Mouse (Mus musculus) small intestine, adult 2 months (tissue): Measurements from ENCODE around the gene Ppp1r17. TPM values are rescaled to one million over a fixed set of nuclear protein-coding genes. Genes with fewer than 3 reads are reported as not detected.

ENCODE experiments used
- H3K27ac ChIP-seq: fragments of 200-500 bp; 2 replicates; pipeline ENCODE4 v1.5.1; 2012; ENCODE audit warnings: low read depth, low read length, control low read depth, inconsistent platforms; ENCODE audit not compliant: insufficient read depth
- H3K27me3 ChIP-seq: fragments of 200-500 bp; 2 replicates; pipeline ENCODE4 v1.6.1; 2012; ENCODE audit warnings: mild to moderate bottlenecking, moderate library complexity, low read length, inconsistent platforms; ENCODE audit not compliant: control insufficient read depth, insufficient read depth
- H3K36me3 ChIP-seq: fragments of 200-500 bp; 2 replicates; pipeline ENCODE4 v1.6.1; 2012; ENCODE audit warnings: mild to moderate bottlenecking, low read length, control low read depth, inconsistent platforms; ENCODE audit not compliant: control insufficient read depth, insufficient read depth
- H3K4me1 ChIP-seq: fragments of 200-500 bp; 2 replicates; pipeline ENCODE4 v1.6.1; 2012; ENCODE audit warnings: low read length, inconsistent platforms, mixed read lengths; ENCODE audit not compliant: control insufficient read depth, insufficient read depth, insufficient read length
- H3K4me3 ChIP-seq: fragments of 200-500 bp; 2 replicates; pipeline ENCODE4 v1.5.1; 2012; ENCODE audit warnings: low read depth, mild to moderate bottlenecking, control low read depth, inconsistent platforms, low read length, moderate library complexity
- CTCF ChIP-seq: fragments of 200-500 bp; IDR thresholded peaks from 2 replicates; pipeline ENCODE4 v1.5.1; 2012; ENCODE audit warnings: low read depth, mild to moderate bottlenecking, control low read depth, inconsistent platforms, low read length, moderate library complexity, mixed read lengths; ENCODE audit not compliant: insufficient replicate concordance, insufficient read length; ENCODE audit errors: extremely low read depth
- POLR2A ChIP-seq: fragments of 200-500 bp; IDR thresholded peaks from 2 replicates; pipeline ENCODE4 v1.6.1; 2012; ENCODE audit warnings: low read depth, mild to moderate bottlenecking, control low read depth, inconsistent platforms, low read length, moderate library complexity
- WGBS: fragments of 180-500 bp; shearing (Covaris S2); methylation state at CpG from one replicate; pipeline ENCODE4 v1.1.7; 2018; 5-methylcytosine and 5-hydroxymethylcytosine counted together
- polyA plus RNA-seq: library from polyadenylated mRNA; depleted of rRNA; stranded (reverse); fragments of >200 nt; gene quantifications from 2 replicates; pipeline ENCODE4 v1.2.3, GENCODE M21; 2012; rRNA removed

The Ppp1r17 gene
- polyA plus RNA-seq, 1 experiment: not detected

DNA sequence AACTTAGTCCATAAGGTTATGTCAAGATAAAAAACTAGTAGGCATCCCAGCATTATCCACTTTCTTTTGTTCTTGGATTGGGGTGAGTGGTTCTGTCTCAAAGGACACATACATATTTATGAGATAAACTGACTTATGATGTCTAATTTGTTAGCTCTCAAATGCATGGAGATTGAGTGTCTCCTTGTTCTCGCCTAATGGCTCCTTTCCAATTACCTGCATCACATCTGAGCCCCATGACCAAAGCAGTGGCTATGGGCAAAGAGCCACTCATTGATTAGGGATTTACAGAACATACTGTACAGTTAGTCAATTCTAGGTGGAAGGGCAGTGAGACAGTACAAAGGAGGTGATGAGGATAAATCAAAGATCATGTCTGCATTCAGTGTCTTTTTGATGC, 27.4 kb downstream of the Ppp1r17 start:
- no peaks in the 10 kb centered on the region for H3K36me3 ChIP-seq
- no peaks in the 10 kb centered on the region for H3K4me1 ChIP-seq
- H3K27ac ChIP-seq: no peak overlapping the region
- no peak overlapping the region for H3K4me3 ChIP-seq
- whole genome bisulfite sequencing: 83% methylated on average over 1 of the region's 1 CpGs
- no peak for TF ChIP-seq CTCF
- no peak for TF ChIP-seq POLR2A
- no peaks in the 10 kb centered on the region for H3K27me3 ChIP-seq

DNA sequence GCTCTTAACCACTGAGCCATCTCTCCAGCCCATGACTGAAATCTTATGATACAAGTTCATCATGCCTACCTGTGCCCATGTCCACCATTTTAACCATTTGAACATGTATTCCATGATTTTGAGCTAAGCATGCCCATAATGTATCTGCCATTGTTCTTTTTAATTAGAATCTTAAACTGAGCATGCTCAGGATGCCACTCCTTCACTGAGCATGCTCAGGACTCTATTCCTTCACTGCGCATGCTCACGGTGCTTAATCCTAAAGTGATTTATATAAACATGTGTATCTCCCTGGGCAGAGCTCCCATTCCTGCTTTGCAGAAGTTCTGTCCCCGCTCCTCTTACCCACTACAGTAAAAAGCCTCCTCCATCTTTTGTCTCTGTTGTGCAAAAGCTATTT, 31.3 kb downstream of the Ppp1r17 start:
- no peaks in the 10 kb centered on the region for H3K4me1 ChIP-seq
- no peak overlapping the region for H3K27ac ChIP-seq
- WGBS: 77% methylated on average over 3 of the region's 3 CpGs
- H3K4me3 ChIP-seq: no peak overlapping the region
- TF ChIP-seq POLR2A (no peak), CTCF (no peak)
- H3K36me3 ChIP-seq: no peaks in the 10 kb centered on the region
- no peaks in the 10 kb centered on the region for H3K27me3 ChIP-seq

DNA sequence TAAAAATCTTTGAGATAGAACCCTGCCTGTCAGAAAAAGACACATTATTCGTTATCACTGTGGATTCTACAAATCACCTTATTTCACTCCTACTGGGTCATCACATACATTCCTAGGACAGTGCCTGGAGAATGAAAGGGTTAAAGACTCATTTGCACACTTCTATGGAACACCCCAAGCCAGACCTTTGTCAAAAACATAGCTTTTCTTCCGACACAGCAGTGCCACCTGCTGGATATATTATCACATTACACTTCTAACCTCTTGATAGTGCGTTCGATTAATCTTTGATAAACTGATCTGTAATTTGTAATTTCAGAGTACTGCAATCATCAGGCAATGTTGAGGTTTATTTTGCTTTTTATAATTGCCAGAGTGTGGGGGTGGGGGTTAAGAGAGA, 31.8 kb downstream of the Ppp1r17 start:
- Histone ChIP-seq H3K36me3 (no peaks in the 10 kb centered on the region), H3K27ac (no peak overlapping the region), H3K4me1 (no peaks in the 10 kb centered on the region), H3K4me3 (no peak overlapping the region), H3K27me3 (no peaks in the 10 kb centered on the region)
- TF ChIP-seq POLR2A (no peak), CTCF (no peak)
- WGBS: 31% methylated on average over 4 of the region's 4 CpGs

DNA sequence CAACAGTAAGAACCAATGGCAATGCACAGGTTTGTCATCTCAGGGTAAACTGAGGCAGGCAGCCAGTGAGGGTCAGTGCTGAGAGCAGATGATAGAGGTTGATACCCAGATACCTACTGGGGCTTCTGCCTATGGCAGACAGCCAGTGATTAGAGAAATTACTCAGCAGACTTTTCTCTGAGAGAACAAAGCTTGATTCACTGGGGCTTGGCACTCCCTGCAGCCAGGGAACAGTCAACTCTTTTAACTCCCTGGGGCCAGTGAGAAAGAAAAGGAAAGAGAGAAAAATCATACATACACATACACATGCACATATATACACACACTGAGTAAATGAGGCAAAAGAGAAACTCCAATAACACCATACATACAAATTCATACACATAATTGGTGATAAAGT, 46.4 kb downstream of the Ppp1r17 start:
- H3K27me3 ChIP-seq: no peaks in the 10 kb centered on the region
- H3K36me3 ChIP-seq: no peaks in the 10 kb centered on the region
- H3K4me3 ChIP-seq: no peak overlapping the region
- TF ChIP-seq CTCF: no peak
- no peak for TF ChIP-seq POLR2A
- no peaks in the 10 kb centered on the region for H3K4me1 ChIP-seq
- no peak overlapping the region for H3K27ac ChIP-seq

DNA sequence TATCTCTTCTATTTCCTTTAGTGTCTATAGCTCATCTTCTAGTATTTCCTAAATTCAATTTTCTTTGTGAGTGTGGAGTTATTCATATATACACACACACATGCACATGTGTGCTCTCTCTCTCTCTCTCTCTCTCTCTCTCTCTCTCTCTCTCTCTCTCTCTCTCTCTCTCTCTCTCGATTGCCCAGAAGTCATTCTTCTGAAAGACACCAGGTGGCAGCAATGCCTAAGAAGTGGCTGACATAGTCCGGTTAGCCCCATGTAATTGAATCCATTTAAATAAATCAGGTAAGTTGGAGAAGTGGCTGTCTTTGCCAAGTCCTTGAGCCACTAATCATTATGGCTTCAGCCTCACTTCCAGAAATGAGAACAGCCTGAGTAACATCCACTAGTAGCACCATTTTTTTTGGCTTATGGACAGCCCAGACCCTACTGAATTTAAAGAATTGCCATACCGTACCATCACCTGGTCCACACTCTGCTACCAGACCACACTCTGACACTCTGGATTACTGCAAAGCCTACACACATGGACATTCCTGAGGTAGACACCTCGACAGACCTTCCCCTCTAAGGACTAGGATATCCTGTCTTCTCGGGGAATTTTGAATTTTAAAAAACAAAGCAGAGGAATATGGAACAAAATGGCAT, 49.5 kb downstream of the Ppp1r17 start:
- 31% methylated on average over 5 of the region's 5 CpGs for WGBS
- Histone ChIP-seq H3K27ac (no peak overlapping the region), H3K36me3 (no peaks in the 10 kb centered on the region), H3K4me1 (no peaks in the 10 kb centered on the region), H3K27me3 (no peaks in the 10 kb centered on the region), H3K4me3 (no peak overlapping the region)
- no peak for TF ChIP-seq CTCF
- TF ChIP-seq POLR2A: no peak

DNA sequence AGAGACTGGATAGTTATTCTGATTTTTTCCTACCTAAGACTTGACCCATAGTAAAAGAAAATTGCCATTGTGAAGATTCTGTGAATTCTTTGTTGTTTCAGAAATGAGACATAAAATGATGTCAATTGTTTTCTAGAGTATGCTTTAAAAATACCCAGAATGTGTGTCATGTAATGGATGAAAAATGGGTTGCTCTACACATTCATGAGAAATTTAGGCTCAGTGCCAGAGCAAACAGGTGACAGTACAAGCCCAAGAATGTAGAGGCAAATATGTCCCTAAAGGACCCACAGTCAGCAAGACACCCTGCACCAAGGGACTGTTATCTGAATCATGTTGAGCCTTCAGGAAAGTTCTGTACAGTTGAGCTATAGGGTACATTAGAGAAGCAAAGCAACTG, 51.2 kb downstream of the Ppp1r17 start:
- Histone ChIP-seq H3K27me3 (no peaks in the 10 kb centered on the region), H3K36me3 (no peaks in the 10 kb centered on the region), H3K27ac (no peak overlapping the region), H3K4me3 (no peak overlapping the region), H3K4me1 (no peaks in the 10 kb centered on the region)
- TF ChIP-seq CTCF: no peak

DNA sequence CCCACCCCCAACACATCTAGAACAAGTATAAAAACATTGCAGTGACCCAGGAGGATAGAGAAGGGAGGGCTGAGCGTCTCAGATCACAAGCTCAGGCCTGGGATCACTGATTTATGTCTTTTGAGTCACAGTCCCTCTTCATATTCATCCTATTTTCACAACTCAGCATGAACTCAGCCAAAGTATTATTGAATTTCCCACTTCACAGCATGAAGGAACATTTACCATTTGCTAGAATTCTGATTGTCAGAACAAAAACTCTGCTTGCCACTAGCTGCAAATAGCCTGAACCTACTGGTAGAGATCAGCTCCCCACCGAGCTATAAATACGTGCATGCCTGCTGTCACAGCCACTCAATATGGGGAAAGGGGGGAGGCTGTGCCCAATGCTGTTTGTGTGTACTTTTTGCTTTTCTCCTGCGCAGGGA, 59.1 kb downstream of the Ppp1r17 start:
- 54% methylated on average over 4 of the region's 4 CpGs for WGBS
- Histone ChIP-seq H3K4me1 (no peaks in the 10 kb centered on the region), H3K36me3 (no peaks in the 10 kb centered on the region), H3K4me3 (no peak overlapping the region), H3K27me3 (no peaks in the 10 kb centered on the region), H3K27ac (no peak overlapping the region)
- TF ChIP-seq CTCF: no peak
- TF ChIP-seq POLR2A: no peak

Other genes starting within 250 kb of the Ppp1r17 start
- 0.22 and 0.51 TPM in 2 replicates for gene Itprid1, start 180.6 kb upstream of the Ppp1r17 start, polyA plus RNA-seq